Mouse (Mus musculus): Measurements from ENCODE around the gene Ucn3. TPM values are rescaled to one million over a fixed set of nuclear protein-coding genes. Genes with fewer than 3 reads are reported as not detected.
"Not testable (repeated sequence)": the region's sequence is repeated elsewhere in the genome, so short reads cannot be mapped to it uniquely, and the experiment has no call there.

The Ucn3 gene
- polyA plus RNA-seq, 1 experiment, result not detected

DNA sequence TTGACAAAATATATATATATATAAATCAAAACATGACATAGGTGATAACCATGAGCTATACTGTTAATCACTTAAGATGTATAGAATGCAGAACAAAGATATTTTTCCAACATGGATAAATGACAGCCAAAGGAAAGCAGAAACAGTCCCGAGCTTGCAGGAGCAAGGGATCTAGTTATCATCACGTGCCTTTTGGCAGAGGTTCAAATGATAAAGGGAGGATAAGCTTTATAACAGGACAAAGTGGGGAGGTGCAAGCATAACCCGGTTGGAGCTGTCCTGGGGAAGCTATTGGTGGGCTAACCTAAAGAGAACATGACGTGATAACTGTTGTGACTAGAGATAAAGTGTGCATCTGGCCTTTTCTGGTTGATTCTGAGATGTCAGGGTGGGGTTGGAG lies 31.6 kb downstream of the Ucn3 start:
- Histone ChIP-seq H3K4me3 (ENCODE audit: insufficient read depth, poor library complexity, severe bottlenecking) (no peak overlapping the region), H3K79me3 (ENCODE audit: low read depth) (peaks cover 28% of the 10 kb centered on the region), H3K36me3 (ENCODE audit: control insufficient read depth, insufficient read depth) (peaks cover 11% of the 10 kb centered on the region), H3K79me2 (ENCODE audit: control insufficient read depth, insufficient read depth) (peaks cover 38% of the 10 kb centered on the region), H3K27me3 (ENCODE audit: control insufficient read depth, insufficient read depth, insufficient read length) (no peaks in the 10 kb centered on the region), H3ac (ENCODE audit: control insufficient read depth, insufficient read length, low read depth) (no peak overlapping the region)
- TF ChIP-seq MYOD1 (IDR thresholded peaks at IDR 0.05; ENCODE audit: control insufficient read depth, insufficient read length, low read depth) (no peak), CTCF (IDR thresholded peaks at IDR 0.05; ENCODE audit: control insufficient read depth, insufficient read depth, insufficient read length) (no peak), MAX (IDR thresholded peaks at IDR 0.05) (no peak), MYOG (IDR thresholded peaks at IDR 0.05; ENCODE audit: control insufficient read depth, extremely low read depth, insufficient read length) (no peak), FOSL1 (IDR thresholded peaks at IDR 0.05; ENCODE audit: insufficient read depth, low read length, poor library complexity, severe bottlenecking) (no peak), CEBPB (IDR thresholded peaks at IDR 0.05; ENCODE audit: low read depth) (no peak), USF1 (IDR thresholded peaks at IDR 0.05; ENCODE audit: low read depth) (no peak)

GRCm38 (mm10) chr13:3910356-3910755 lies 34.8 kb downstream of the Ucn3 start:
- Histone ChIP-seq H3K36me3 (ENCODE audit: control insufficient read depth, insufficient read depth) (peaks cover 19% of the 10 kb centered on the region), H3K79me3 (ENCODE audit: low read depth) (peaks cover 9% of the 10 kb centered on the region)

GRCm38 (mm10) chr13:3908262-3908661 lies 36.9 kb downstream of the Ucn3 start:
- H3K4me3 ChIP-seq (ENCODE audit: insufficient read depth, poor library complexity, severe bottlenecking), result no peak overlapping the region

More at GRCm38 (mm10) chr13:3910356-3910755, 34.8 kb downstream of the Ucn3 start:
- H3K27me3 ChIP-seq (ENCODE audit: control insufficient read depth, insufficient read depth, insufficient read length), result no peaks in the 10 kb centered on the region
- TF ChIP-seq FOSL1 (IDR thresholded peaks at IDR 0.05; ENCODE audit: insufficient read depth, low read length, poor library complexity, severe bottlenecking) (no peak), CEBPB (IDR thresholded peaks at IDR 0.05; ENCODE audit: low read depth) (no peak), MAX (IDR thresholded peaks at IDR 0.05) (no peak), CTCF (IDR thresholded peaks at IDR 0.05; ENCODE audit: control insufficient read depth, insufficient read depth, insufficient read length) (no peak), MYOG (IDR thresholded peaks at IDR 0.05; ENCODE audit: control insufficient read depth, extremely low read depth, insufficient read length) (no peak), MYOD1 (IDR thresholded peaks at IDR 0.05; ENCODE audit: control insufficient read depth, insufficient read length, low read depth) (no peak), USF1 (IDR thresholded peaks at IDR 0.05; ENCODE audit: low read depth) (no peak)
- no peak overlapping the region for H3K4me3 ChIP-seq (ENCODE audit: insufficient read depth, poor library complexity, severe bottlenecking)
- H3ac ChIP-seq (ENCODE audit: control insufficient read depth, insufficient read length, low read depth), result no peak overlapping the region
- H3K79me2 ChIP-seq (ENCODE audit: control insufficient read depth, insufficient read depth), result peaks cover 12% of the 10 kb centered on the region

DNA sequence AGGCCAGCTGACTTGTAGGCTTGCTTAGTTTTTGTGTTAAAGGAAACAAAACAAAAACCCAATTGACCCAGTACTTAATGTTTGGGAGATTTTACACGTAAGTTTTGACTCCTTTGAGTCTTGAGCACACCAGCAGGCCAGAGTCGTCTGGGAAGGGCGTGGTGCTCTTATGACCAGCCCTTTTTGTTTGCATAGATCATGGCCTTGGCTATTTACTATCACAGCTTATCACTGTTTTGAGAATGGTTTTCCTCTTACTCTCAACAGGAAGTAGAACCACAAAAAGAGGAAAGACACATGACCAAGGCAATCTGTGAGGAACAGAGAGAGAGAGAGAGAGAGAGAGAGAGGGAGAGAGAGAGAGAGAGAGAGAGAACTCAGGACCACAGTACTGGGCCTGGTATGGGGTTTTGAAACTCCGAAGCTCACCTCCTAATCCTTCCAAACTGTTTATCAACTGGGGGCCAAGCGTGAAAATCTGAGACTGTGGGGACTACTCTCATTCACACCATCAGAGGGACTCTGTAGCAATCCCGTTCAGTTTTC lies 37.9 kb downstream of the Ucn3 start:
- Histone ChIP-seq H3K27me3 (ENCODE audit: control insufficient read depth, insufficient read depth, insufficient read length) (no peaks in the 10 kb centered on the region), H3K79me3 (ENCODE audit: low read depth) (no peaks in the 10 kb centered on the region)
- TF ChIP-seq CEBPB (IDR thresholded peaks at IDR 0.05; ENCODE audit: low read depth), result no peak
- no peak for TF ChIP-seq MYOD1 (IDR thresholded peaks at IDR 0.05; ENCODE audit: control insufficient read depth, insufficient read length, low read depth)
- TF ChIP-seq MAX (IDR thresholded peaks at IDR 0.05), result no peak
- no peak for TF ChIP-seq CTCF (IDR thresholded peaks at IDR 0.05; ENCODE audit: control insufficient read depth, insufficient read depth, insufficient read length)
- TF ChIP-seq FOSL1 (IDR thresholded peaks at IDR 0.05; ENCODE audit: insufficient read depth, low read length, poor library complexity, severe bottlenecking), result no peak
- no peak for TF ChIP-seq MYOG (IDR thresholded peaks at IDR 0.05; ENCODE audit: control insufficient read depth, extremely low read depth, insufficient read length)
- TF ChIP-seq USF1 (IDR thresholded peaks at IDR 0.05; ENCODE audit: low read depth), result no peak

More at GRCm38 (mm10) chr13:3908262-3908661, 36.9 kb downstream of the Ucn3 start:
- H3K36me3 ChIP-seq (ENCODE audit: control insufficient read depth, insufficient read depth), result peaks cover 28% of the 10 kb centered on the region
- no peaks in the 10 kb centered on the region for H3K27me3 ChIP-seq (ENCODE audit: control insufficient read depth, insufficient read depth, insufficient read length)
- TF ChIP-seq MAX (IDR thresholded peaks at IDR 0.05), result no peak
- no peak for TF ChIP-seq MYOG (IDR thresholded peaks at IDR 0.05; ENCODE audit: control insufficient read depth, extremely low read depth, insufficient read length)
- TF ChIP-seq CEBPB (IDR thresholded peaks at IDR 0.05; ENCODE audit: low read depth), result no peak
- TF ChIP-seq CTCF (IDR thresholded peaks at IDR 0.05; ENCODE audit: control insufficient read depth, insufficient read depth, insufficient read length), result no peak
- TF ChIP-seq USF1 (IDR thresholded peaks at IDR 0.05; ENCODE audit: low read depth), result no peak
- no peak for TF ChIP-seq MYOD1 (IDR thresholded peaks at IDR 0.05; ENCODE audit: control insufficient read depth, insufficient read length, low read depth)
- no peak for TF ChIP-seq FOSL1 (IDR thresholded peaks at IDR 0.05; ENCODE audit: insufficient read depth, low read length, poor library complexity, severe bottlenecking)
- H3ac ChIP-seq (ENCODE audit: control insufficient read depth, insufficient read length, low read depth), result no peak overlapping the region
- H3K79me2 ChIP-seq (ENCODE audit: control insufficient read depth, insufficient read depth), result no peaks in the 10 kb centered on the region
- no peaks in the 10 kb centered on the region for H3K79me3 ChIP-seq (ENCODE audit: low read depth)

GRCm38 (mm10) chr13:3899301-3899700 lies 45.8 kb downstream of the Ucn3 start:
- TF ChIP-seq MAX (IDR thresholded peaks at IDR 0.05) (no peak), MYOD1 (IDR thresholded peaks at IDR 0.05; ENCODE audit: control insufficient read depth, insufficient read length, low read depth) (no peak), FOSL1 (IDR thresholded peaks at IDR 0.05; ENCODE audit: insufficient read depth, low read length, poor library complexity, severe bottlenecking) (no peak), CTCF (IDR thresholded peaks at IDR 0.05; ENCODE audit: control insufficient read depth, insufficient read depth, insufficient read length) (no peak), MYOG (IDR thresholded peaks at IDR 0.05; ENCODE audit: control insufficient read depth, extremely low read depth, insufficient read length) (no peak), USF1 (IDR thresholded peaks at IDR 0.05; ENCODE audit: low read depth) (no peak), CEBPB (IDR thresholded peaks at IDR 0.05; ENCODE audit: low read depth) (no peak)
- Histone ChIP-seq H3K79me2 (ENCODE audit: control insufficient read depth, insufficient read depth) (no peaks in the 10 kb centered on the region), H3K4me3 (ENCODE audit: insufficient read depth, poor library complexity, severe bottlenecking) (no peak overlapping the region), H3K79me3 (ENCODE audit: low read depth) (no peaks in the 10 kb centered on the region), H3ac (ENCODE audit: control insufficient read depth, insufficient read length, low read depth) (no peak overlapping the region), H3K27me3 (ENCODE audit: control insufficient read depth, insufficient read depth, insufficient read length) (no peaks in the 10 kb centered on the region), H3K36me3 (ENCODE audit: control insufficient read depth, insufficient read depth) (peaks cover 7% of the 10 kb centered on the region)

More for the DNA sequence above, 37.9 kb downstream of the Ucn3 start:
- Histone ChIP-seq H3K79me2 (ENCODE audit: control insufficient read depth, insufficient read depth) (no peaks in the 10 kb centered on the region), H3K4me3 (ENCODE audit: insufficient read depth, poor library complexity, severe bottlenecking) (no peak overlapping the region), H3ac (ENCODE audit: control insufficient read depth, insufficient read length, low read depth) (no peak overlapping the region), H3K36me3 (ENCODE audit: control insufficient read depth, insufficient read depth) (peaks cover 23% of the 10 kb centered on the region)

- H3ac ChIP-seq (ENCODE audit: control insufficient read depth, insufficient read length, low read depth); H3K36me3 ChIP-seq (ENCODE audit: control insufficient read depth, insufficient read depth); H3K27me3 ChIP-seq (ENCODE audit: control insufficient read depth, insufficient read depth, insufficient read length); H3K79me3 ChIP-seq (ENCODE audit: low read depth); H3K79me2 ChIP-seq (ENCODE audit: control insufficient read depth, insufficient read depth); H3K4me3 ChIP-seq (ENCODE audit: insufficient read depth, poor library complexity, severe bottlenecking): not testable (repeated sequence)
Measured at GRCm38 (mm10) chr13:3898202-3898601, 46.9 kb downstream of the Ucn3 start.
